Mouse (Mus musculus) E14TG2a.4 (cell line): ENCODE data around the gene Smco2.

Source experiments
- CTCF ChIP-seq: conservative IDR thresholded peaks from 2 replicates; pipeline ENCODE4 v1.5.1; 2014; ENCODE audit warnings: low read length
- POU5F1 ChIP-seq: IDR thresholded peaks from 2 replicates; pipeline ENCODE4 v1.6.1; 2014; ENCODE audit warnings: low read length, borderline replicate concordance

- no peak for TF ChIP-seq CTCF
- TF ChIP-seq POU5F1, result no peak
These were observed 4.6 kb upstream of the Smco2 start for GRCm38 (mm10) chr6:146845347-146845746.
